Mouse (Mus musculus): Measurements from ENCODE around the gene Suclg1. TPM values are rescaled to one million over a fixed set of nuclear protein-coding genes. Genes with fewer than 3 reads are reported as not detected.

Gene Suclg1
- polyA plus RNA-seq, 1 experiment from 2014 or later = 139 TPM

DNA sequence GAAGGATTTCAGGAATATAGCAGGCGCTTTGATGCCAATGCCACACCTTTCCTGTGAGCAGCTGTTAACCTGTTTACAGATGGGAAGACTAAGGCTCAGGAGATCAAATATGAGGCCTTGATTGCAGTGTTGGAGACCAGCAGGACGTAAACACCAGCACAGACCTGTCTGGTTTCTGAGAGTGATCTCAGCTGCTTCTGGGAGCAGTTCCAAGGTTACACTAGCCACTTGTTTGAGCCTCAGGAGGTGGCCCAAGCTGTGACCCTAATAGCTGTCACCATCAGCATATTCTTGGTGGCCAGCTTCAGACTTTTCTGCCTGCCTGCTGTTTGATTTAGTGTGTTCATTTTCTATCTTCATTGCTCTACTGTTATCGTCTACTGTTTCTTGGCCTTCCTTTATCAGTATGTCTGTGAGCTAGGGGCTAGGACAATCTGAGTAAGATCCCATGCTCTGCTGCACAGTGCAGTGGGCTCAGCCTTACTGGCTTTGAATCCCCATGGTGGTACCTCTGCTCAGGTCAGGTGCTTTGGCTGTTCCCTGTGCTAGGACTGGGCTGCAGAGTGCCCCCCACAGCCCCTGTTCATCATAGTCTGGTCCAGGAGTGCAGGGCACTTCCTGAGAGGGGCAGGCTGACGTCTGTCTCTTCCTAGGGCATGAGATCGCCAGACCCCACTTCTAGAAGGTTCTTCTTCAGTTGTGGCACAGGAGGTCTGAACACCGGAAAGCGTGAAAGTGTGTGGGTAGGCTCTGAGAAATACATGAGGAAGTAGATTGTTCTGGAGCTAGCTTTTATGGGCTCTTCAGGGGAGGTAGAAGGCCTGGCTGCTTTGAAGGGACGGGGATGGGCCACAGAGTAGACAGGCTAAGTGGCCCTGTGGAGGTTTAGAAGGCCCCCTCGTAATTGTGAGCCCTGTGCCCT lies 6.4 kb downstream of the Suclg1 start:
- no peaks in the 10 kb centered on the region for H3K9me3 ChIP-seq (ENCODE audit: control insufficient read depth, low read length)
- no peak overlapping the region for H3K4me3 ChIP-seq (ENCODE audit: low read depth, low read length)
- H3K4me1 ChIP-seq (ENCODE audit: control insufficient read depth, insufficient read depth, low read length) = peaks cover 7% of the 10 kb centered on the region
- H3K9ac ChIP-seq (replicated peaks; ENCODE audit: low read depth, low read length) = no peak overlapping the region
- no peak for ATAC-seq (ENCODE audit: low read depth)
- peaks cover 10% of the 10 kb centered on the region for H3K36me3 ChIP-seq (ENCODE audit: control insufficient read depth, insufficient read depth, low read length)
- no peak overlapping the region for H3K27ac ChIP-seq (ENCODE audit: low read depth, low read length)
- WGBS = 82% methylated on average over 9 of the region's 9 CpGs
- H3K27me3 ChIP-seq (ENCODE audit: control insufficient read depth, insufficient read depth, low read length) = no peaks in the 10 kb centered on the region
- no peak overlapping the region for H3K4me2 ChIP-seq (ENCODE audit: low read depth, low read length)

DNA sequence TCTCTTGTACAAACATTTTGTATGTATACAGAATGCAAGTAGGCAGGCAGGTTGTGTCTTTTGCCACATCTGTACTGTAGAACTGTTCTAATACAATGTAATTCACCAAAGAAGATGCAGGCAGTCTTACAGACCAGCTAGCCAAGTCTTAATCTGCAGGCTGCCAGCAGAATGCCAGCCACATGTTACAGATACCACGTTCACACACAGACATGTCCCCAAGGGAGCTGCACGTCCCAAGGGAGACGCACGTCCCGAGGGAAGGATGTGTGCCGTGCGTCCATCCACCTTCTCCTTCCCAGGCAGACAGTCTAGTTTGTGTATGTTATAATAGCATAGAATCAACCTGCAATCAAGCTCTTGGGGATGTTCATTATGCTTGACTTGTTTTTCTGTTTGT lies 8.9 kb downstream of the Suclg1 start:
- H3K9ac ChIP-seq (replicated peaks; ENCODE audit: low read depth, low read length) = no peak overlapping the region
- no peaks in the 10 kb centered on the region for H3K9me3 ChIP-seq (ENCODE audit: control insufficient read depth, low read length)
- H3K4me1 ChIP-seq (ENCODE audit: control insufficient read depth, insufficient read depth, low read length) = no peaks in the 10 kb centered on the region
- no peak overlapping the region for H3K4me3 ChIP-seq (ENCODE audit: low read depth, low read length)
- H3K36me3 ChIP-seq (ENCODE audit: control insufficient read depth, insufficient read depth, low read length) = peaks cover 18% of the 10 kb centered on the region
- ATAC-seq (ENCODE audit: low read depth) = no peak
- no peak overlapping the region for H3K4me2 ChIP-seq (ENCODE audit: low read depth, low read length)
- WGBS = 91% methylated on average over 7 of the region's 7 CpGs
- no peaks in the 10 kb centered on the region for H3K27me3 ChIP-seq (ENCODE audit: control insufficient read depth, insufficient read depth, low read length)
- H3K27ac ChIP-seq (ENCODE audit: low read depth, low read length) = no peak overlapping the region

DNA sequence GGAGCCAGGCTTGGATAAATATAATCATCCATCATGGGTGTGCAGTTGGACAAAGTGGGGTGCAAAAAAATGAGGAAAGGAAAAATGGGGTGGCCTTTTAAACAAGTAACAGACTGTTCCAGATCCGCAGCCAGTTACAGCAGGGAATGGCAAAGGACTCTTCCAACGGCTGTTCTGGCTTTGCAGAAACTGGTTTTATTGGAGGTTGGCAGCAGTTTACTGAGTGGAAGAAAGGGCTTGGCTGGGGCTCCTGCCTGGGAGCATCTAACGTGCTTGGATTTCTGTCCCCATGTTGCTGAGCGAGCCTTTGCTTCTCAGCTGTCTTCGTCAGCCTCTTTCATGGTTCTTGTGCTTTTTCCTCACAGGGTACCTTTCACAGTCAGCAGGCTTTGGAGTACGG lies 11.9 kb downstream of the Suclg1 start:
- Histone ChIP-seq H3K27ac (ENCODE audit: low read depth, low read length) (no peak overlapping the region), H3K27me3 (ENCODE audit: control insufficient read depth, insufficient read depth, low read length) (no peaks in the 10 kb centered on the region), H3K9me3 (ENCODE audit: control insufficient read depth, low read length) (no peaks in the 10 kb centered on the region), H3K9ac (replicated peaks; ENCODE audit: low read depth, low read length) (no peak overlapping the region), H3K4me2 (ENCODE audit: low read depth, low read length) (no peak overlapping the region), H3K4me1 (ENCODE audit: control insufficient read depth, insufficient read depth, low read length) (no peaks in the 10 kb centered on the region), H3K36me3 (ENCODE audit: control insufficient read depth, insufficient read depth, low read length) (peaks cover 28% of the 10 kb centered on the region), H3K4me3 (ENCODE audit: low read depth, low read length) (no peak overlapping the region)
- no peak for ATAC-seq (ENCODE audit: low read depth)
- 88% methylated on average over 6 of the region's 6 CpGs for WGBS

DNA sequence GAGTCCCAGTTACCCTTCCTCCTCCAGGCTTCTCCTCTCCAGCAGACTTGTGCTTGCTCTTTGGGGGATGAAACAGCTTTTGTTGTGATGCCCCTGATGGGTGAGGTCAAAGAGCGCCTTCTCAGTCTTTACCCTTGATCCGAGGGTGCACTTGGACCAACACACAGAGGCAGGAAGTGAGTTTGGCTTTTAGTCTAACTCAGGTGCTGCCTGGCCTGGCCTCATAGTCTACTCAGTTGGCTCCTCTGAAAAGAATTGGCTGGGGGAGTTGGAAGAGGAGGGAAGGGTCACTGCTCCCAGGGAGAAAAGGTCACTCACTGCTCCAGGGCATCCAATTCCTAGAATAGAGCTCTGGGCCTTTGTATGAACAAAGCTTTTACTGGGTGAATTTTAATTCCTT lies 16.6 kb downstream of the Suclg1 start:
- H3K9me3 ChIP-seq (ENCODE audit: control insufficient read depth, low read length) = no peaks in the 10 kb centered on the region
- no peak overlapping the region for H3K4me2 ChIP-seq (ENCODE audit: low read depth, low read length)
- H3K27me3 ChIP-seq (ENCODE audit: control insufficient read depth, insufficient read depth, low read length) = no peaks in the 10 kb centered on the region
- 69% methylated on average over 2 of the region's 2 CpGs for WGBS
- no peak overlapping the region for H3K4me3 ChIP-seq (ENCODE audit: low read depth, low read length)
- no peak overlapping the region for H3K9ac ChIP-seq (replicated peaks; ENCODE audit: low read depth, low read length)
- H3K36me3 ChIP-seq (ENCODE audit: control insufficient read depth, insufficient read depth, low read length) = peaks cover 35% of the 10 kb centered on the region
- no peak overlapping the region for H3K27ac ChIP-seq (ENCODE audit: low read depth, low read length)
- no peaks in the 10 kb centered on the region for H3K4me1 ChIP-seq (ENCODE audit: control insufficient read depth, insufficient read depth, low read length)
- ATAC-seq (ENCODE audit: low read depth) = no peak

DNA sequence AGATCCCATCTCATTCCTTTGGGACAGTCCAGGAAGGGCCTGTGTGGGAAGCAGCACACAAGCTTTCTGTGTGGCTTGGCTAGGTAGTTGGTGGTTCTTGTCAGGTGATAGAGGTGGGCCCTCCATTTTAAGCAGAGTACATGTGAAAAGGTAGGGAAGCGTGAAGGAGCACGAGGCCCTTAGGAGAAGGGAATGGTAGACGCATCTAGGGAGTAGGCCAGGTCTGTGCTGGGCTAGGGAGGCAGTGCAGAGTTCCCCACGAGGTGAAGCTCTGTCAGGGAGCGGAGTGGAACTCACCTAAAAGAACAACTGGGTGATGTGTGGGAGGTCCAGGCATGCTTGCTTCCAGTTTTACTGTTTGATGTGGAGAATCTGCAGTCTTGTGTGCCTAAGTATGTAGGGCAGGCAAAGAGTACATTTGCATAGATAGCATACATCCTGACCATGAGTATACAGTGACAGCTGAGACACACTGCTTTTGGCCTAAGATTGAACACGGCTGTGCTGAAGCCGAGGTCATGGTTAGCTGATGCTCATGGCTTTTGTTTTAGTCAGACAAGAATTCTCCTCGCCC lies 19.6 kb downstream of the Suclg1 start:
- H3K9ac ChIP-seq (replicated peaks; ENCODE audit: low read depth, low read length) = no peak overlapping the region
- peaks cover 53% of the 10 kb centered on the region for H3K36me3 ChIP-seq (ENCODE audit: control insufficient read depth, insufficient read depth, low read length)
- H3K9me3 ChIP-seq (ENCODE audit: control insufficient read depth, low read length) = no peaks in the 10 kb centered on the region
- H3K4me3 ChIP-seq (ENCODE audit: low read depth, low read length) = no peak overlapping the region
- H3K4me2 ChIP-seq (ENCODE audit: low read depth, low read length) = no peak overlapping the region
- ATAC-seq (ENCODE audit: low read depth) = no peak
- H3K4me1 ChIP-seq (ENCODE audit: control insufficient read depth, insufficient read depth, low read length) = no peaks in the 10 kb centered on the region
- WGBS = 97% methylated on average over 8 of the region's 8 CpGs
- H3K27ac ChIP-seq (ENCODE audit: low read depth, low read length) = no peak overlapping the region
- H3K27me3 ChIP-seq (ENCODE audit: control insufficient read depth, insufficient read depth, low read length) = no peaks in the 10 kb centered on the region

DNA sequence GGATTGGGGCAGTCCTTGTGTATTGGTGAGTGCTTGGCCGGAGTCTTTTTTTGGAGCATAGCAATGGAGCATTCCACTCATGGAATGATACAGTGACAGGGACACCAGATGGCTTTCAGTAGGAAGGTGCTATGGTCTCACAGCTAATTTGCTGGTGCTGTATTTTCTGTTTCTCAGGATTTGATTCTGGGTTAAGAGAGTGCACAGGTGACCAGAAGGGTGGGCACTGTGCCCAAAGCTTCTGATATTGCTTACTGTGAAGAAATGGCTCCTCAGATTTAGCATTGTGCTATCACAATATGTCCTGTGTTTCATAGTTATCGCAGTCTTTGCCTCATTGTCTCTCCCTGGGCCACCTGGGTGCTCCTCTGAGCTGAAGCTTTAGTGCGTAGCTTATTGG lies 21.2 kb downstream of the Suclg1 start:
- Histone ChIP-seq H3K27ac (ENCODE audit: low read depth, low read length) (no peak overlapping the region), H3K9ac (replicated peaks; ENCODE audit: low read depth, low read length) (no peak overlapping the region), H3K9me3 (ENCODE audit: control insufficient read depth, low read length) (no peaks in the 10 kb centered on the region), H3K4me2 (ENCODE audit: low read depth, low read length) (no peak overlapping the region), H3K4me1 (ENCODE audit: control insufficient read depth, insufficient read depth, low read length) (no peaks in the 10 kb centered on the region), H3K36me3 (ENCODE audit: control insufficient read depth, insufficient read depth, low read length) (peaks cover 56% of the 10 kb centered on the region), H3K4me3 (ENCODE audit: low read depth, low read length) (no peak overlapping the region), H3K27me3 (ENCODE audit: control insufficient read depth, insufficient read depth, low read length) (no peaks in the 10 kb centered on the region)
- WGBS = 100% methylated on average over 3 of the region's 3 CpGs
- no peak for ATAC-seq (ENCODE audit: low read depth)

DNA sequence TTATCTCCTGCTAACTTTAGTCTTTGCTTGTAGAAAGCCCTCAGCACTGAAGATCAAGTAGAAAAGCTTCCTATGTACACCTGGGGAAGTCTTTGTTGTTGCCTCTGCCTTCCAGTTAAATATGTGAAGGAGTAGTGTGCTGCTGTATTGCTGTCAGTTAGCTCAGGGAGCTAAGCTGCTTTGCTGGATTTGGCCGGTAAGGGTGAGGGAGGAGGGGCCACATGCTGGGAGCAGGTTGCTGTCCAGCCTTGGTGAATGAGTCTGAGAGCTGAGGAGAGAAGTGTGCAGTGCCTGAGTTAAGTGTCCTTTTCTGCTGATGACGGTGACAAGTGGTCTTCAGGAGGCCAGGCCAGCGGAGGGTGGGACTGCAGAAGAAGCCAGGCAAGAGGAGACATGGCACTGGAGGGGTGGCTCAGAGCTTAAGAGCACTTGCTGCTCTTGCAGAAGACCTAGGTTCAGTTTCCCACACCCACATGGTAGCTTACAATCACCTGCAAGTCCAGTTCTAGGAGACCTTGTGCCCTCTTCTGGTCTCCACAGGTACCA lies 23.4 kb downstream of the Suclg1 start:
- no peak overlapping the region for H3K4me3 ChIP-seq (ENCODE audit: low read depth, low read length)
- H3K4me1 ChIP-seq (ENCODE audit: control insufficient read depth, insufficient read depth, low read length) = no peaks in the 10 kb centered on the region
- WGBS = 89% methylated on average over 3 of the region's 3 CpGs
- H3K9ac ChIP-seq (replicated peaks; ENCODE audit: low read depth, low read length) = no peak overlapping the region
- no peaks in the 10 kb centered on the region for H3K9me3 ChIP-seq (ENCODE audit: control insufficient read depth, low read length)
- ATAC-seq (ENCODE audit: low read depth) = no peak
- no peak overlapping the region for H3K27ac ChIP-seq (ENCODE audit: low read depth, low read length)
- H3K4me2 ChIP-seq (ENCODE audit: low read depth, low read length) = no peak overlapping the region
- peaks cover 70% of the 10 kb centered on the region for H3K36me3 ChIP-seq (ENCODE audit: control insufficient read depth, insufficient read depth, low read length)
- no peaks in the 10 kb centered on the region for H3K27me3 ChIP-seq (ENCODE audit: control insufficient read depth, insufficient read depth, low read length)

DNA sequence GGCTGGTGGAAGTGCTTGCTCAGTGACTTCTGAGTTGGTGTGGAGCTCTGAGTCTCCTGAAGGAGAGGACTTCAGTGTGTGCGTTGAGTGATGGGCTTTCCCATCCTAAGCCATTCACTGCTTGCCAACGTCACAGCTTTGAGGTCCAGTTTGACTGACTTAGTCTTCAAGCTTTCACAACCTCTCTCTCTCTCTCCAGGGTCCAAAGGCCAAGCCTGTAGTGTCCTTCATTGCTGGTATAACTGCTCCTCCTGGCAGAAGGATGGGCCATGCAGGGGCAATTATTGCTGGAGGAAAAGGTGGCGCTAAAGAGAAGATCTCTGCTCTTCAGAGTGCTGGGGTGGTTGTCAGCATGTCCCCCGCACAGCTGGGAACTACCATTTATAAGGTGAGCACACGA lies 26.8 kb downstream of the Suclg1 start:
- Histone ChIP-seq H3K36me3 (ENCODE audit: control insufficient read depth, insufficient read depth, low read length) (peaks cover 66% of the 10 kb centered on the region), H3K4me2 (ENCODE audit: low read depth, low read length) (no peak overlapping the region), H3K9me3 (ENCODE audit: control insufficient read depth, low read length) (no peaks in the 10 kb centered on the region), H3K27me3 (ENCODE audit: control insufficient read depth, insufficient read depth, low read length) (no peaks in the 10 kb centered on the region), H3K4me1 (ENCODE audit: control insufficient read depth, insufficient read depth, low read length) (no peaks in the 10 kb centered on the region), H3K9ac (replicated peaks; ENCODE audit: low read depth, low read length) (no peak overlapping the region), H3K4me3 (ENCODE audit: low read depth, low read length) (no peak overlapping the region), H3K27ac (ENCODE audit: low read depth, low read length) (no peak overlapping the region)
- 91% methylated on average over 5 of the region's 5 CpGs for WGBS
- no peak for ATAC-seq (ENCODE audit: low read depth)

DNA sequence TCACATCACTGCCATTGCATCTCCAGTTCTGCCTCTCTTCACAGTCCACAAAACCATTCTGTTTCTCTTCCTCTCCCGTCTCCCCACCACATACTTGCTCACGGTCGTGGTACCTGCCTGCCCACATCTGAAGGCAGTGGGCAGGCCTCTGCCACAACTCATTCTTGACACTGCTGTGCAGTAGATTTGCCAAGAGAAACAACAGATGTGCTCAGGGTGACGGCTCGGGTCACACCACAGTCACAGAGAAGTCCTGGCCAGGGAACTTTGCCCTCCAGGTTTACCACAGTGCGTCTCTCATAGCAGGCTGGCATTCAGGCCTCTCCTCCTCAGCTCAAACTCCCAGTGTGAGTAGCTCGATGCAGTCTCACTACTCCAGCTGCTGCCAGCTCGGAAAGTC lies 31.5 kb downstream of the Suclg1 start:
- no peaks in the 10 kb centered on the region for H3K9me3 ChIP-seq (ENCODE audit: control insufficient read depth, low read length)
- H3K4me2 ChIP-seq (ENCODE audit: low read depth, low read length) = no peak overlapping the region
- H3K27ac ChIP-seq (ENCODE audit: low read depth, low read length) = no peak overlapping the region
- H3K4me3 ChIP-seq (ENCODE audit: low read depth, low read length) = no peak overlapping the region
- no peaks in the 10 kb centered on the region for H3K27me3 ChIP-seq (ENCODE audit: control insufficient read depth, insufficient read depth, low read length)
- 88% methylated on average over 8 of the region's 8 CpGs for WGBS
- no peaks in the 10 kb centered on the region for H3K4me1 ChIP-seq (ENCODE audit: control insufficient read depth, insufficient read depth, low read length)
- ATAC-seq (ENCODE audit: low read depth) = no peak
- H3K36me3 ChIP-seq (ENCODE audit: control insufficient read depth, insufficient read depth, low read length) = peaks cover 29% of the 10 kb centered on the region
- H3K9ac ChIP-seq (replicated peaks; ENCODE audit: low read depth, low read length) = no peak overlapping the region
